Mouse (Mus musculus): ENCODE results near the gene Ebi3. TPM values are rescaled to one million over a fixed set of nuclear protein-coding genes. Genes with fewer than 3 reads are reported as not detected.
A peak's percentile ranks its signal among the peaks of the same experiment; 100 is the strongest.
"Not testable (repeated sequence)": the region's sequence is repeated elsewhere in the genome, so short reads cannot be mapped to it uniquely, and the experiment has no call there.

Gene Ebi3
- 5.9 and 6.4 TPM in 2 replicates for polyA plus RNA-seq (2015; fragmentation: Nextera tagmentation; extraction: Ambion mirVana)

- no peak within 1 kb of the TSS for H3K9ac ChIP-seq
- H3K27ac ChIP-seq (replicated peaks): no peak within 1 kb of the TSS
- peaks cover 12% of the 10 kb centered on the region for H3K4me1 ChIP-seq (replicated peaks)
- no peak within 1 kb of the TSS for H3K4me3 ChIP-seq
- H3K27me3 ChIP-seq: no peaks in the 10 kb centered on the region
- 81% methylated on average over 6 of the region's 6 CpGs for WGBS
- no peak for ATAC-seq (ENCODE audit: low FRiP score, low read depth)
- no peaks in the 10 kb centered on the region for H3K9me3 ChIP-seq
- H3K36me3 ChIP-seq: no peaks in the 10 kb centered on the region
- no peak within 1 kb of the TSS for H3K4me2 ChIP-seq
Measured at GRCm38 (mm10) chr17:55952447-55953027, at the start of gene Ebi3. TSS of gene Ebi3 (plus strand) at chr17:55952640.

DNA sequence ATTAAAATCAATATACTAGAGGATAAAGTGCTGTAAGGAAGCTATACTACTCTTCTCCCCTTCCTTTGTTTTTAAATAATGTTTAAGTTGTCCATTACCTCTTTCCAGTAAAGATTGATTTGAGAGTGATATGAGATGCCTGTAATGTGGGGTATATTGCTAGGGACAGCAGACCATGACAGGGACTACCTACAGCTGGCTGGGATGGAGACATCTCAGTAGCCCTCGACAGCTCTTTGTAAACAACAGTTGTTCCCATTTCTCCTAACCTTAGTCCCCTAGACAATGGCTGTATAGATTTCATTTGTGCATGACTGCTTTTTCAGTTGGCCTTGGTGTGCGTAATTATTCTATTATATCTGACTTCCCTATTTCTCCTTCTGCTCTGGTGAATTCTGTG, 49.4 kb upstream of the Ebi3 start:
- Histone ChIP-seq H3K36me3 (peaks cover 9% of the 10 kb centered on the region), H3K4me1 (replicated peaks) (no peaks in the 10 kb centered on the region), H3K9me3 (peaks cover 5% of the 10 kb centered on the region), H3K4me2 (no peak overlapping the region), H3K9ac (no peak overlapping the region), H3K27ac (replicated peaks) (no peak overlapping the region), H3K4me3 (no peak overlapping the region), H3K27me3 (no peaks in the 10 kb centered on the region)
- ATAC-seq (ENCODE audit: low FRiP score, low read depth): no peak
- WGBS: 43% methylated on average over 2 of the region's 2 CpGs

DNA sequence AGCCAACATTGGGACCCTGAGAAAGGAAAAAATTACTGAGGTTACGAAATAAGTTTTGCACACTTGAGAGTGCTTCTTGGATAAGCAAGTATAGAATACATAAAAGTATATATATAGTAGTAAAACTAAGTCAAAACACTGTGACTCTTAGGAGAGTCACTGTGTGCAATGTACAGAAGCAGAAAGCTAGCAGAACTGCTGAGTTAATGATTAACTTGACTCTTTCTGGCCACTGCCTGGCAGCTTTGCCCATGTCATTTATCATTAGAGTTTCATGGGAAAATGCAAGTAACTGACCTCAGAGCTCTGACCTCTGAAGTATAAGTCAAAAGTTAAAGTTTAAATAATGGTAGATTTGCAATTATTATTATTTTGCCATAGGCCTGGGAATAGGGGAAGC, 48.8 kb upstream of the Ebi3 start:
- H3K36me3 ChIP-seq: 0 out of 2 replicates have a peak, but pooled peaks cover 3% of the 10 kb centered on the region
- no peaks in the 10 kb centered on the region for H3K4me1 ChIP-seq (replicated peaks)
- no peak overlapping the region for H3K27ac ChIP-seq (replicated peaks)
- 87% methylated on average over 1 of the region's 1 CpGs for WGBS
- no peak for ATAC-seq (ENCODE audit: low FRiP score, low read depth)
- H3K4me2 ChIP-seq: no peak overlapping the region
- H3K9me3 ChIP-seq: no peaks in the 10 kb centered on the region
- no peak overlapping the region for H3K4me3 ChIP-seq
- H3K9ac ChIP-seq: no peak overlapping the region
- no peaks in the 10 kb centered on the region for H3K27me3 ChIP-seq

- Histone ChIP-seq H3K27ac (replicated peaks) (no peak overlapping the region), H3K27me3 (no peaks in the 10 kb centered on the region), H3K36me3 (no peaks in the 10 kb centered on the region), H3K4me3 (no peak overlapping the region), H3K4me2 (no peak overlapping the region), H3K4me1 (replicated peaks) (no peaks in the 10 kb centered on the region), H3K9ac (no peak overlapping the region), H3K9me3 (no peaks in the 10 kb centered on the region)
- no peak for ATAC-seq (ENCODE audit: low FRiP score, low read depth)
- 72% methylated on average over 6 of the region's 6 CpGs for WGBS
Measured at GRCm38 (mm10) chr17:55904131-55904530, 48.3 kb upstream of the Ebi3 start.

- ATAC-seq (ENCODE audit: low FRiP score, low read depth): no peak
- H3K27me3 ChIP-seq: no peaks in the 10 kb centered on the region
Measured at GRCm38 (mm10) chr17:55906669-55907068, 45.8 kb upstream of the Ebi3 start.

GRCm38 (mm10) chr17:55931553-55932502, 20.6 kb upstream of the Ebi3 start:
- peak overlapping the region; percentile 56 for H3K4me3 ChIP-seq
- 2% methylated on average over 33 of the region's 33 CpGs for WGBS
- H3K27ac ChIP-seq (replicated peaks): peak overlapping the region; percentile 86
- no peaks in the 10 kb centered on the region for H3K27me3 ChIP-seq
- H3K4me2 ChIP-seq: peak overlapping the region; percentile 65
- H3K36me3 ChIP-seq: no peaks in the 10 kb centered on the region
- H3K9me3 ChIP-seq: no peaks in the 10 kb centered on the region
- H3K9ac ChIP-seq: peak overlapping the region; percentile 81
- H3K4me1 ChIP-seq (replicated peaks): peaks cover 12% of the 10 kb centered on the region; the same call in 1 of the 2 replicates
- peak; percentile 99 for ATAC-seq (ENCODE audit: low FRiP score, low read depth)

More at GRCm38 (mm10) chr17:55906669-55907068, 45.8 kb upstream of the Ebi3 start:
- H3K4me3 ChIP-seq: no peak overlapping the region
- no peak overlapping the region for H3K9ac ChIP-seq
- no peaks in the 10 kb centered on the region for H3K36me3 ChIP-seq
- no peak overlapping the region for H3K27ac ChIP-seq (replicated peaks)
- H3K9me3 ChIP-seq: no peaks in the 10 kb centered on the region
- no peak overlapping the region for H3K4me2 ChIP-seq
- H3K4me1 ChIP-seq (replicated peaks): no peaks in the 10 kb centered on the region

GRCm38 (mm10) chr17:55932635-55933034, 19.8 kb upstream of the Ebi3 start:
- ATAC-seq (ENCODE audit: low FRiP score, low read depth): no peak
- Histone ChIP-seq H3K27ac (replicated peaks) (no peak overlapping the region), H3K27me3 (no peaks in the 10 kb centered on the region), H3K4me1 (replicated peaks) (peaks cover 12% of the 10 kb centered on the region; the same call in 1 of the 2 replicates), H3K9me3 (0 out of 2 replicates have a peak, but pooled peaks cover 6% of the 10 kb centered on the region), H3K9ac (no peak overlapping the region; the same call in 1 of the 2 replicates), H3K4me2 (peak overlapping the region; percentile 65), H3K4me3 (peak overlapping the region; percentile 56), H3K36me3 (no peaks in the 10 kb centered on the region)
- WGBS: 82% methylated on average over 2 of the region's 2 CpGs

- Histone ChIP-seq H3K4me1 (replicated peaks) (peaks cover 12% of the 10 kb centered on the region; the same call in 1 of the 2 replicates), H3K36me3 (peaks cover 3% of the 10 kb centered on the region), H3K27me3 (no peaks in the 10 kb centered on the region), H3K4me2 (peak overlapping the region; percentile 65), H3K27ac (replicated peaks) (no peak overlapping the region), H3K4me3 (no peak overlapping the region), H3K9me3 (0 out of 2 replicates have a peak, but pooled peaks cover 6% of the 10 kb centered on the region), H3K9ac (no peak overlapping the region)
- WGBS: 96% methylated on average over 15 of the region's 15 CpGs
- ATAC-seq (ENCODE audit: low FRiP score, low read depth): no peak
Measured at GRCm38 (mm10) chr17:55933191-55933590, 19.2 kb upstream of the Ebi3 start.

DNA sequence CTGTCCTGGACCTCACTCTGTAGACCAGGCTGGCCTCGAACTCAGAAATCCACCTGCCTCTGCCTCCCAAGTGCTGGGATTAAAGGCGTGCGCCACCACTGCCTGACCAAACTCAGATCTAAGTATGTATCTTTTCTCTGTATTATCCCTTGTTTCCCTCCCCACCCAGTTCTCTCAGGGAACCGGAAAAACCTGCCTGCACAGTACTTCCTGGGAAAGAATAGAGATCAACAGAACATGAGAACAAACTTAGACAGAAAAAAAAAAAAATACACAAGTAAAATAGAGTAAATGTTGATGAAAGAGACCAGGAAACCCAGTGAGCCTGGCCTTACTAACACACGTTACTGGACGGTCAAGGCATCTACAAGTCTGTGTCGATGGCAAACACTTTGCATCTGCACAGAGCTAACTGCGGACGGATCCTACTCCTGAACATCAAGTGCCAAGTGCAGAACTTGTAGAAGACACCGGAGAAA, 8.0 kb upstream of the Ebi3 start:
- not testable (repeated sequence) for ATAC-seq (ENCODE audit: low FRiP score, low read depth); H3K27me3 ChIP-seq; H3K9me3 ChIP-seq; H3K36me3 ChIP-seq
- Histone ChIP-seq H3K4me1 (replicated peaks) (peaks cover 11% of the 10 kb centered on the region), H3K9ac (peak overlapping the region; percentile 43; the same call in 1 of the 2 replicates), H3K4me3 (peak overlapping the region; percentile 47), H3K27ac (replicated peaks) (peak overlapping the region; percentile 94), H3K4me2 (peak overlapping the region; percentile 81)
- WGBS: 36% methylated on average over 10 of the region's 10 CpGs

- Histone ChIP-seq H3K9ac (peak overlapping the region; percentile 67), H3K4me3 (peak overlapping the region; percentile 47), H3K27ac (replicated peaks) (peak overlapping the region; percentile 94), H3K4me1 (replicated peaks) (peaks cover 11% of the 10 kb centered on the region), H3K4me2 (peak overlapping the region; percentile 81)
- WGBS: under 1% methylated on average over 56 of the region's 56 CpGs
- H3K27me3 ChIP-seq, H3K36me3 ChIP-seq, H3K9me3 ChIP-seq: not testable (repeated sequence)
- peak; percentile 97 for ATAC-seq (ENCODE audit: low FRiP score, low read depth)
Measured at GRCm38 (mm10) chr17:55944866-55945682, 7.4 kb upstream of the Ebi3 start.

- peak overlapping the region; percentile 94 for H3K27ac ChIP-seq (replicated peaks)
- H3K27me3 ChIP-seq: no peaks in the 10 kb centered on the region
- no peaks in the 10 kb centered on the region for H3K9me3 ChIP-seq
- H3K4me2 ChIP-seq: peak overlapping the region; percentile 81
- H3K36me3 ChIP-seq: no peaks in the 10 kb centered on the region
- H3K4me1 ChIP-seq (replicated peaks): peaks cover 11% of the 10 kb centered on the region
- peak overlapping the region; percentile 67 for H3K9ac ChIP-seq
- no peak for ATAC-seq (ENCODE audit: low FRiP score, low read depth)
- WGBS: 32% methylated on average over 5 of the region's 5 CpGs
- peak overlapping the region; percentile 47 for H3K4me3 ChIP-seq
Measured at GRCm38 (mm10) chr17:55945696-55946095, 6.7 kb upstream of the Ebi3 start.
